Mouse (Mus musculus) brain, embryonic 14.5 days (tissue): ENCODE measurements around the gene Astn1.

Experiments used
- CTCF ChIP-seq: fragments of 200-500 bp; IDR thresholded peaks from 2 replicates; pipeline ENCODE4 v1.5.1; 2012; ENCODE audit warnings: inconsistent platforms, mild to moderate bottlenecking, moderate library complexity, borderline replicate concordance; ENCODE audit not compliant: insufficient read depth, insufficient read length; ENCODE audit errors: extremely low read depth
- POLR2A ChIP-seq: fragments of 200-500 bp; IDR thresholded peaks from 2 replicates; pipeline ENCODE4 v1.6.1; 2012; ENCODE audit warnings: mild to moderate bottlenecking, inconsistent platforms, borderline replicate concordance; ENCODE audit not compliant: poor library complexity, insufficient read depth, insufficient read length, severe bottlenecking; ENCODE audit errors: extremely low read depth

GRCm38 (mm10) chr1:158386781-158387180 lies 24.7 kb downstream of the Astn1 start:
- TF ChIP-seq CTCF = no peak
- no peak for TF ChIP-seq POLR2A
